ENCODE assay signal across 8 mouse cellular contexts in the genomic region with DNA sequence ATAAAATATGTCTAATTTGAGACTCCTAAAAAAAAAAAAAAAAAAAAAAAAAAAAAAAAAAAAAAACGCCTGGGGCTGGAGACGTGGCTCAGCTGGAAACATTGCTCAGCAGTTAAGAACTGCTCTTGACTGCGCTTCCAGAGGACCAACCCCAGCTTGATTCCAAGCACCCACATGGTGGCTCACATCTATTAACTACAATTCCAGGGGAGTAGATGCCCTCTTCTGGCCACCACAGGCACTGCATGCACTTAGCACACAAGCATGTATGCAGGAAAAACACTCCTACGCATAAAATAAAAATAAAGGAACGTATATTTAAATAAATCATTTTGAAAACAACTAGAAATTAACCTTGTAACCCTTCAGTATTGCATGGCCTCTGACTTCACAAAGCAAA.
A peak's percentile ranks its signal among the peaks of the same experiment; 100 is the strongest.
DNase-seq lines count a peak whose midpoint lies in the region; ATAC-seq and TF ChIP-seq lines count a peak whose summit lies in the region.
"Had no signal": no experiment of that assay in that cellular context is flagged by ENCODE, and none has a peak within 500 bp of the region (broad histone marks: within the 10 kb centered on the region; RNA-seq: fewer than 3 reads in every experiment).

No protein-coding gene starts in this region.

- H3K36me3 ChIP-seq in kidney, adult 2 months (ENCODE audit: control insufficient read depth, insufficient read depth, low read length), result no peaks in the 10 kb centered on the region
- no peaks in the 10 kb centered on the region for H3K36me3 ChIP-seq in kidney, embryonic 15.5 days
- H3K36me3 ChIP-seq in ES-E14 (ENCODE audit: control insufficient read depth, insufficient read depth, low read length, poor library complexity, severe bottlenecking), result no peaks in the 10 kb centered on the region

- TF ChIP-seq CTCF in kidney, adult 2 months (conservative IDR thresholded peaks at IDR 0.05; ENCODE audit: insufficient read depth, insufficient read length, low read depth, low read length), result peak; percentile 68
- peak; percentile 84 for TF ChIP-seq CTCF in bone marrow macrophage, adult 2 months (IDR thresholded peaks at IDR 0.05; ENCODE audit: low read depth, low read length)

- no peaks in the 10 kb centered on the region for H3K9me3 ChIP-seq in kidney, embryonic 15.5 days (replicated peaks)
- no peaks in the 10 kb centered on the region for H3K9me3 ChIP-seq in ES-E14 (ENCODE audit: control insufficient read depth, insufficient read depth, low read depth, low read length)

- no peak for TF ChIP-seq POLR2A in kidney, adult 2 months (IDR thresholded peaks at IDR 0.05; ENCODE audit: low read depth, low read length)
- TF ChIP-seq POLR2A in bone marrow macrophage, adult 2 months (IDR thresholded peaks at IDR 0.05; ENCODE audit: borderline replicate concordance, low read depth, low read length), result no peak

- no peaks in the 10 kb centered on the region for H3K27me3 ChIP-seq in kidney, adult 2 months (replicated peaks; ENCODE audit: control insufficient read depth, insufficient read depth, low read length)
- H3K27me3 ChIP-seq in kidney, embryonic 15.5 days, result no peaks in the 10 kb centered on the region

- in situ Hi-C loops in ES-E14 (cut with MboI; ENCODE audit: low sequenced_read_pairs in 2 of 2, unreplicated experiment in 2 of 2), result no loop called here

- H3K27ac ChIP-seq in kidney, adult 2 months (ENCODE audit: insufficient read depth, low read depth, low read length), result no peak overlapping the region
- no peak overlapping the region for H3K27ac ChIP-seq in kidney, embryonic 15.5 days
- no peak overlapping the region for H3K27ac ChIP-seq in ES-E14 (ENCODE audit: insufficient read depth, low read depth, low read length, poor library complexity, severe bottlenecking)
- no peak overlapping the region for H3K27ac ChIP-seq in bone marrow macrophage, adult 2 months (ENCODE audit: insufficient read depth, low read depth, low read length)

- peak; percentile 24 for DNase-seq in kidney, adult 2 months
- peak; percentile 37 for DNase-seq in ES-E14 (ENCODE audit: low read depth, low spot score)
- DNase-seq in testis, postnatal 14 days (ENCODE audit: low spot score), result no peak
- no peak for DNase-seq in gastrocnemius, postnatal 10 days
- DNase-seq: gastrocnemius, postnatal 25 days had no signal

- no peak overlapping the region for H3K9ac ChIP-seq in kidney, embryonic 15.5 days
- H3K9ac ChIP-seq in ES-E14 (ENCODE audit: insufficient read depth, low read depth, low read length, poor library complexity, severe bottlenecking), result no peak overlapping the region

- no peak overlapping the region for H3K4me2 ChIP-seq in kidney, embryonic 15.5 days

- H3K4me3 ChIP-seq in kidney, adult 2 months (ENCODE audit: insufficient read depth, low read depth, low read length), result no peak overlapping the region
- no peak overlapping the region for H3K4me3 ChIP-seq in kidney, embryonic 15.5 days (replicated peaks)
- no peak overlapping the region for H3K4me3 ChIP-seq in ES-E14 (ENCODE audit: insufficient read depth in 1 of 2, low read depth in 1 of 2, low read length in 2 of 2, poor library complexity in 1 of 2, severe bottlenecking in 1 of 2)
- H3K4me3 ChIP-seq in bone marrow macrophage, adult 2 months (ENCODE audit: insufficient read depth, low read length), result no peak overlapping the region

- ATAC-seq in kidney, embryonic 15.5 days (replicated peaks; ENCODE audit: low FRiP score), result no peak
- ATAC-seq in megakaryocyte-erythroid progenitor cell, adult 5-6 weeks (replicated peaks; ENCODE audit: low FRiP score, low TSS enrichment, poor library complexity, severe bottlenecking), result 0 out of 2 replicates have a peak, but pooled peaks have one; percentile 50

- no peaks in the 10 kb centered on the region for H3K4me1 ChIP-seq in kidney, adult 2 months (ENCODE audit: control insufficient read depth, insufficient read depth, low read length)
- H3K4me1 ChIP-seq in kidney, embryonic 15.5 days, result no peaks in the 10 kb centered on the region
- 0 out of 4 replicates have a peak, but pooled peaks cover 0 to 2% of the 10 kb centered on the region in 2 experiments for H3K4me1 ChIP-seq in ES-E14 (ENCODE audit: control insufficient read depth in 2 of 2, insufficient read depth in 2 of 2, low read length in 2 of 2, poor library complexity in 1 of 2)
- no peaks in the 10 kb centered on the region for H3K4me1 ChIP-seq in bone marrow macrophage, adult 2 months (ENCODE audit: control insufficient read depth, insufficient read depth, low read length)

- 81% methylated on average over 5 of the region's 5 CpGs for WGBS in kidney, adult 2 months
- 77% methylated on average over 5 of the region's 5 CpGs for WGBS in kidney, embryonic 15.5 days

TF ChIP-seq in ES-E14, 5 proteins besides CTCF, POLR2A, EP300 and RAD21:
- no peak for TF ChIP-seq CHD2 (IDR thresholded peaks at IDR 0.05; ENCODE audit: low read depth, low read length)
- peak; percentile 53; the same call in 1 of the 2 replicates for TF ChIP-seq ZC3H11A (IDR thresholded peaks at IDR 0.05; ENCODE audit: borderline replicate concordance, low read depth, low read length)
TF ChIP-seq in ES-E14: peak in this region for 1.

Comparison
In these comparisons a context has a peak if more than half of its experiments do, and no peak if none do; other contexts are left out.
1. DNase-seq: peak in kidney, adult 2 months (single experiment) and ES-E14 (single experiment); none in testis, postnatal 14 days (single experiment) and gastrocnemius, postnatal 10 days (single experiment).